Mouse (Mus musculus): ENCODE data around the gene Slc24a1.

- TF ChIP-seq POLR2A (IDR thresholded peaks at IDR 0.05; ENCODE audit: borderline replicate concordance, low read depth, low read length) (no peak), CTCF (IDR thresholded peaks at IDR 0.05; ENCODE audit: low read depth, low read length) (no peak)
Measured at GRCm38 (mm10) chr9:64957276-64957675, 5.9 kb upstream of the Slc24a1 start.
